Mouse (Mus musculus) monocyte, adult 5-6 weeks (primary cell): ENCODE measurements at regions not wholly inside any gene's neighbourhood (a gene's known extent, or its start where the extent isn't known, plus 50 kb on each side); places are given as distances from the start of the nearest gene placed in this dataset.

Source experiments
- ATAC-seq: fragments of 153-309, 156-312 bp; replicated peaks from 2 replicates; pipeline ENCODE4 v1.8.0; 2017; ENCODE audit warnings: mild to moderate bottlenecking; ENCODE audit not compliant: low TSS enrichment, insufficient number of reproducible peaks, severe bottlenecking, poor library complexity, low FRiP score

DNA sequence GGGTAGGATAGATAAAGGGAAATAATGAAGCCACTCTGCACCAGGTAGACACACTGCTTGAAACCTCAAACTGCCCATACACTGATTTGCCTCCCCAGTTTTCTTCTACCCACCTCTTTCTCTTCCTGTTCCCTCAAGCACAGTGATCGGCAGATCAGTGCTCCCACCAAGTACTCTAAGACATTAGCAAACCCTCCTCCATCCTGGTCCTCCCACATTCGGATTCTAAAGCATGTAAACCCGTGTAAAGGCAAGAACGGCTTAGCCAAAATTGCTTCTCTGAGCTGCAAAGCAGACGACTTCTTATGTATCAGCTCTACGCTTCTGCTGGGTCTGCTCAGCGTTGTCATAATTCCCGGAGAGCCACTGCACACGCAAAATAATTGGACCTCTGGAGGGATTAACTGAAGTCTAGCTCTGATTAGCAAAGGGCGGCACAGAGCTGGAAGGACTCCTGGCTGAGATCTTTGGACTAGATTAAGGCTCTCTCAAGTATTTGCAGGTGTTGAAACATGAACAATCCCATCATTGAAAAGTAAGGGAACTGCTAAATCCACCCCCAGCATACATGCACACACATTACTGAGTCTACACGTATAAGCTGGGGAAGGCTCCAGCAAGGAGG is 67.2 kb downstream of the Mtx3 start:
- ATAC-seq, result no peak

DNA sequence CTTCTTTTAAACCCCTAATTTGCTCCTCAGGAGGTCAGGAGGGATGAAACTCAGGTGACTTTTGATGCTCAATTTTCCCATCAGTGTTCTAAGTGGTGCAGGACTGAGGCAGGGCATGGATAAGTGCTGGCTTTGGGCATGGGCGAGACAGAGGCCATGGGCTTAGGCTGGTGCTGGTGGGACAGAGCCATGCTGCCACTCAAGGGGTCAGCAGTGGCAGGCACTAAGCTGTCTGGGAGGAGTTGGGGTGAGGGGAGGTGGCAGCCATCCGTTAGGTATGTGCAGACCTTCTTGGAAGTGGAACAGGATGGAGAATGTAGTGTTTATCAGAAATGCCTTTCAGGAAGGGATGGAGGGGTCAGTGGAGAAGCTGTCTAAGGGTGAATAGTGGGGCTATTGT is 68.1 kb downstream of the Mtx3 start:
- no peak for ATAC-seq

DNA sequence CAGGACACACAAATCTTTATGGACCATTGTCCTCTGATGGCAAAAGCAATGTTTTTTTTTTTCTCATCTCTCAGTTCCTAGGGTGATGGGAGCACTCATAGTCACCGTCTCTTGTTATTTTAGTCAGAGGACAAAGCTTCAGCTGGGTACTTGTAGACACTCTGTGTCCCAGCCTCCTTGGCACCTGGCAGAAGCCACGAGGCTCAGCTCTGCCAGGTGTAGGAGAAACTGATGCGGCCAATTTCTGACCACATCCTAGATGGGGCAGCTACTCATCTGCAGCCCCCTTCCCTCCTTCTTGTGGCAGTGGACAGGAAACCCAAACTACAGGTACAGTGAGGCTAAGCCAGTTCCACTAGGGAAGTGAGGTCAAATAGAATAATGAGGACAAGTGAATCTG is 70.1 kb downstream of the Mtx3 start:
- ATAC-seq, result no peak

DNA sequence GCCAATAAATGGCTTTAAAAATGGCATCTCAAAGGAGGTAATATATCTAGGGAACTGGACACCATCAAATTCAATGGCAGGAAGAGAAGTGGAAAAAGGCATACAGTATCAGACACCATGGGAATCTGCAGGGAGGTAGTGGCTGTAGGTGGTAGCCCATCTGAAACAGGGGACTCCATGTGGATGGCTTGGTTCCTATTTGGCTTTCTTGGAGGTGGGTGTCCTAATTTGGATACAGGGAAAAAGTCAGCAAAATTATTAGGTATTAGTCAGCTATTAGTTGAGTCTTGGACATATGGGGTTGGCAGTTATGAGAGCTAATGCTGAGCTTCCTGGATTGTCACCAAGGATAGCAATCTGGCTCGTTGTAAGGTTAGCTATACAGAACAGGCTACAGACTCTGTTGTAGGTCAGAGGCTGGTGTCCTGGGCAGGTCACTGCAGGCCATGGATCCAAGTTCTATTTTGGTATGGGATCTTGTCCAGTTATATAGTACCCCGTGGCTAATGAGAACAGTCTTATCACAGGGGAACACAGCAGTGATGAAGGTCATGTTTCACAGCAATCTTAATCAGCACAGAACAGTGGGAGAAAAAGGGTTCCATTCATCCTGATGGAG is 70.8 kb downstream of the Mtx3 start:
- no peak for ATAC-seq

DNA sequence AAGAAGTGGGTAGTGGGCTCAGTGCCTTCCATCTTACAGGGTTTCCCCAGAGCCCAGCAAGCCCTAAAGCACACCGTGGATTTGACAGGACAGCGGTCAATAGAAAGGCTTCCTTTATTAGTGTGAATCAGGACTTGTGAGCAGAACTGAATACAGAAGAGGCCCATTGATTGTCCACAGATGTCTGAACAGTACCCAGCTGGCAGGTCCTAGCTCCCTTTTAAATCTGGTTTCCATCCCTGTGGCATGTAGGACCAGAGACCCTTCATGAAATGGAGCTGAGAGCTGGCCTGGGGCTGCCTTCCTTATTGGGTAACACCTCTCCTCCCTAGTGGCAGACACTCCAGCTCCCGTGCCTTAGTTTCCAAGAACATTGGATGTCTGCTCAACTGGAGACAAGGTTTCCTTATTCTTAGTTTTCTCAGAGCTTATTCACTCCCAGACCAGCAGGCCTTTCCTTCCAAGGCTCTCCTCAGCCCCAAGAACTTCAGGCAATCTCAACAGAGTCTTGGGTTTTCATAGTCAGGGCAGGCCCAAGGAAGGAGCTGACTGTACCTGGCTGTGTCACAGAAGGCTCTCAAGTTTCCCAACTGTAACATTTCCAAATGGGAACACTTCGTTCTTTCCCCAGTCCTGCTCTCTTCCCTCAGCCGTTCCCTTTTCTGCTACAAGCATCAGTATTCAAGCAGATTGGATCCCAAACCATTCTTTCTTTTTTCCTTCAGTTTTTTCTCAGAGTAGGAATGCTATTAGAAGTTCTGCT is 71.6 kb downstream of the Mtx3 start:
- no peak for ATAC-seq

DNA sequence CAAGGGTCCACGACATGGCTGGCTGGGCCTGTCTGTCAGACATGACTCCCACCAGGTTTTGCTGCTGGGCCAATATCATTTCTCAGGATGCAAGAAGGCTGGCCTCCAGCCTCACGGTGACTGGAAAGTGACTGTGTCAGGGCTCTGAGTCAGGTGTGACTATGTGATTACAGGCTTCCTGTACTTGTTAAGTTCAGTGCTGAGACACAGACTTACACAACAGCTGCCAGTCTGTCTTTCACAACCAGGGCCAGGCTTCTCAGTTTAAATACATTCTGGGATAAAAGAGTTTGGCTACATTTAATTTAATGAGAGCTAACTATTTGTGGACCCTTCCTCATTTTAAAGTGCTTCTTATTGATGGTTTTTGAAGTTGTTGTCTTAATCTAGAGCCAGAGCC is 75.3 kb downstream of the Mtx3 start:
- ATAC-seq, result no peak

DNA sequence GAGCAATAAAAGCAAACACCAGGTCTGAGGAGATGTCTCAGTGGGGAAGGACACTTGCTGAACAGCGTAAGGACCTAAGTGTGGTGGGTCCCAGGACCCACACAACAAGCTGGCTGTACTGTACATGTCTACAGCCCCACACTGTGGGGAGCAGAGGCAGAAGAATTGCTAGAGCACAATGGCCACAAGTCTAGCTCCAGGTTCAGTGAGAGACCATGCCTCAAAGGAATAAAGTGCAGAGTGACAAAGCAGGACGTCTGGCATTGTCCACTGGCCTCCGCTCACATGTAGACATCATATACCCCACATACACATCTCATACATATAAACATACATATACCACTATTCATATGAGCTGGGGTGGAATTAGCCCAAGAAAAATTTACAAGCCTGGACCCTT is 77.4 kb downstream of the Mtx3 start:
- no peak for ATAC-seq

DNA sequence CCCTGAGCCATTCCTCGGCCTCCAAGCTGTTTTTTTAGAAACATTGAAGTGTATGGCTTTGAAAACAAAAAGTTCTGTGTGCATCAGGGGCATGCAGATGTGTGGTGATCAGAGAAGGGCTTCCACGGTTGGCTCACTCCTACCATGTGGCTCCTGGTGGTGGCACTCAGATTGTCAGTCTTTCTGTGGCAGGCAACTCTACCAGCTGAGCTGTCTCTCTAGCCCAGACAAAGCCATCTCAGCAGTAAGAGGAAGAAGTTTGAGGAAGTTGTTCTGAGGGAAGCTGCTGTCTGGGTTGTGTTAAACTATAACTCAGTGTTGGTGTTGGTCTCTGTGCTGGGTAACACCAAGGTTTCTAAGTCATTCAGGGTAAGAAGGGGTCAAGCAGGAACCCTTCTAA is 78.9 kb downstream of the Mtx3 start:
- peak; percentile 66 for ATAC-seq

DNA sequence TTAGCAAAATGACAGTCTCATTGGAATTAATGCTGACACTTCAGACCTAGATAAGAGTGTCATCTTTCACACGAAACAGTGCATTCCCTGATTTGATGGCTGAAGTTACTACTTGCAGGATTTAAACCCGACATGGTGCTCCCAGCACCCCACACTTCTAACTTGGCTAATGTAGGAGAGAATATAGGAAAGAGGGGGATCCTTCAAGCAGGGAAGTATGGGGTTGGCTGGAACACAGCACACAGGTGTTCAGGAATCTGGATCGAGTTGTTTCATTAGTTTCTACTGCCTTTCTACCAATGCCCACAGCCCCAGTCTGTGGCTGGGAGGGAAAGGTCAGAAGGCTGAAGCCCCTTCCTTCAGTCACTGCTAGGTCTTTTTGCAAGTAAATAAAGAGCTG is 79.5 kb downstream of the Mtx3 start:
- no peak for ATAC-seq

DNA sequence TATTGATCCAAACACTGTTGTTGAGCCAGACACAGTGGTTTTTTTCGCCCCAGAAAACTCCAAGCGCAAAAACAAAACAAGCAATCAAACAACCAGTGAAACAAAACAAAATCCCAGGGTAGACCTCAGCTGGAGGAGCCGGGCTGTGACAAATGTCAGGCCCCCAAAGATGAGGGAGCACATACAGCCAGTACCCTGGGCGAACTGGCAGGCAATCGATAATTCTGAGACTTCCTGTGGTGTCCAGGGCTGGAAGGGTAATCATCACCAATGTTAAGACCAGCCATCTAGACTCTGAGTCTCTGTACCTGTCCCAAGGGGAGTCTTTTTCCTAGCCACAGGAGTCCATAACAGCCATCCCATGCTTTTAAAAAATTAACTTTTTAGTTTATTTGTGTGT is 80.6 kb downstream of the Mtx3 start:
- no peak for ATAC-seq

DNA sequence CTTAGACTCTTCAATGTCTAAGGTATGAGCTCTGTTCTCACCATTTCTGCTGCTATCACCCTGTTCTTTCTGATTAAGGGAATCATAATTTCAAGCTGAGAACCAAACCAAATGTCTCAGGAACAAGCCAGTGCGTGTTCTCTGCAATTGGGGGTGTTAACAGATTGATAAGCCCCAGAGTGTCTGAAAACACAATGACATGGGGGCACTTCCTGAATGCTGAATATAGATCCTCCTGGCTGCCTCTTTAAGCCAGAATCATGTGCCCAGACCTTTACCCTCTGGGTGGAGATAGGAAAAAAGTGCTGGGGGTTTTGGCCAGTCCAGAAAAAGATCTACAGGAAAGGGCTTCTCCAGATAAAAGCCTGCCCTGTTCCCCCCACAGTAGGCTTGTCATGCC is 84.0 kb downstream of the Mtx3 start:
- no peak for ATAC-seq

DNA sequence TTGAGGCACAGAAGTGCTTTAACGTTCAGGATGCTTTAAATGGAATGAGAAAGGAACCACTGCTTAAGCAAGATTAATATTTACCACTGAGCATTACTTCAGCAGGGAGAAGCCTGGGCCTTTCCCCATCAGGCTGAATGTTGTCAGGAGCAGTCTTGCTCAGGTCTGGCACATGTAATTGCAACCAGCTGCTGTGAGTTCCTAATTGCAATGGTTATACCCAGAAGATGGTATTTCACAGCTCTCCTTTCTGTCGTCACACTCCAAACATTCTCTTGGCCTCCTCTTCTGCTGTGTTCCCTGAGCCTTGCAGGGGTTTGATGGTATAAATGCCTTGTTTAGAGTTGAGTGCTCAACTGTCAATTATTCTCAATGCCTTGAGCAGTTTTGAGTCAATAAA is 87.1 kb downstream of the Mtx3 start:
- ATAC-seq, result no peak

DNA sequence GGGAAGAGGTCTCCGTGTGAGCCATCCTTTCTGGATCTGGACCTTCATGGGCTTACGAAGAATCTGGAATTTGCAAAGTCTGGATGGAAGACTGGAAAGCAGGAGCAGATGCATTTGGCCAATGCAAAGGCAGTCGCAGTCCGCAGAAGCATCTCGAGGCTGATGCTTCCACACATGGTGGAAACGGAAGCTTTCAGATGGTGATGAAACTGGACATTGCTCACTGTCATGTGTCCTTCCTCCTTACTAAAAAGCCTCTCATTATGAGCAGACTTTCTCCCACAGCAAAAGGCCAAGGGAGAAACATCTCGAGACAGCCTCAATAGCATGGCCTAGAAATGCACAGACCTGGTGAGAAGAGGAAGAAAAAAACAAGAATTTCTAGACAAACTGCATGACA is 94.5 kb downstream of the Mtx3 start:
- ATAC-seq, result peak; percentile 54; the same call in 1 of the 2 replicates

DNA sequence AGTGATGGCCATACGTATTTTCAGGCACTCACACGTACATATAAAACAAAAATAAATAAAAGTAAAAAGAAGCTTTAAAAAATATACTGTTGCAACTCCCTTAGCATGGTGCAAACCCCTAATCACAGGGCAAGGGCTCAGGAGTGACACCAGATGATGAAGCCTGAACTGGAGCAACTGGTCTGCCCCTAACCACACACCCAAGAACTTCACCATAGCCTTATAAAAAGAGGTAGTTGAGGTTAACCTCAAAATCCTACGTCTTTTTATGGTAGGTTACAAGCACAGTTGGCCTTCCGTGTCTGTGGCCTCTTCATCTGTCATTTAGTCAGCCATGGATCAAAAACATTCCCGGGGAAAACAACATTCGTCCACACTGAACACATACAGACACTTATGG is 96.0 kb downstream of the Mtx3 start:
- ATAC-seq, result peak; percentile 66

DNA sequence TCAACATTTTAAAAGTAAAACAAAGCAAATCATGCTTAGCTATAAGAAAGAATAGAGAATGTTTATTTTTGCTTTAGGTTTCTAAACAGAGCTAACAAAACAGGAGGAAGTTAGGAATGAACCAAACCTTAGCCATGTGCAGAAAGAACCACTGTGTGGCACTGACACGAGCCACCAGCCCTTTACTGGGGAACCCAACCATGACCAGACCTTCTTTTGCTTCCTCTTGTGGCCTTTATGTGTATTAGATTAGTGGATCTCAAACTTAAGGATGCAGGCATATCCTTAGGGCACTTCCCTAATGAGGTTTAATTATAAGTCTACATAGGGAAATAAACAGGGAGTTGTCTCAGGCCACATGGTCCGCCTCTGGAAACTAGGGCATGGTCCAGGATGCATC is 104.0 kb downstream of the Mtx3 start:
- no peak for ATAC-seq

DNA sequence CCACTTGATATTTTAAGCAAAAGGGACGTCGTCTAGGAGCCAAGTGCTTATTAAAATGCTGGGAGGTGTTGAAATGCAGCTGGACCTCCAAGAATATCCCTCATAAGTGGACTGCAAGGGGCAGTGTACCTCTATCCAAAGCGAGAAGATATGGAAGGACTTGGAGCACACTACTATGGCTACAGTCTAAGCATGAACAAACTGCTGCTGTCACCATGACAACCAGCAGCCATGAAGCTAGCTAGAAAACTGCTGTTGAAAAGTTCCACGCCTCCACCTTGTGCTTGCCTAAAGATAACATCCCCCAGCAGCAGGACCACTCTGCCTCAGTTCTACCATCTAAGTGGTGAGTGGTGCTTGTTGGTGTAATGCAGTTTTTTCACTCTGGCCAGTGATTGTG is 115.5 kb downstream of the Mtx3 start:
- ATAC-seq, result no peak

DNA sequence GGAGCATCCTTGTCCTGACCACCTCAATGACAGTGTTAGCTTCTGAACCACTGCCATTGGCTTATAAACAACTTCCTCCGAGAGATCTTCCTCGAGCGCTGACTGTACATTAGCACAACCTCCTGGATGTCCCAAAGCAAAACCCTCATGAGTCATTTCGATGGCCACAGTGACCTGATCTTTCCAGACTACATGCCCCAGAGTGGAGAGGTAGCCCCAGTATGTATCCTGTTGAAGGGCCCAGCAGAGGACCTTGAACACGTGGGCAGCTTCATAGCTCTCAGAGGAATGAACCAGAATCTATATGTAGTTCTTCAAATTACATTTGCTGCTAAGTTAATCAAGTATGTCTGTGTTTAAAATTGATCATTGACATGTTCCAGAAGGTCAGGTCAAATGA is 118.1 kb downstream of the Mtx3 start:
- ATAC-seq, result no peak

DNA sequence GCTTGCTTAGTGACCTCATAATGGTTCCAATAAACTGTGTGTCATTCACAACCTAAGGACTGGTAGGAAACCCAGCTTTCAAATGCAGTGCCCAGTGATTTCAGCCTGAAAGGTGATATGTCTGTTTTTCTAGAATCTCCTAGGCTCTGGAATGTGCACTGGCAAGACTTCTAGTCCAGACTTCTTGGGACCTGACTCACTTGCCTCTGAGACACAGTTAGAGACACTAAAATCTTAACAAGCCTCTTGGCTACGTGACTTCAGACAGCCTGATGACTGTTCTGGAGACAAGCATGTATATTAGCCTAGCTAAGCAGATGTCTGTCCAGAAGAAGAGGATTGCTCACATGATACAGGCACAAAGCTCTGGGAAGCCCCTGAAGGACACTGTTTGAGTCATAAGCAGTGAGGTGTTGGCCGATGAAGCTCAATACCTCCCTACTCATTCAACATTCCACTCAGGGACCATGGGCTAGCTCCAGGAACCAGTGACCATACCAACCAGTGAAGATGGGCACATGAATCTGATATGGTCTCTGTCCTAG is 118.9 kb downstream of the Mtx3 start:
- ATAC-seq, result no peak

DNA sequence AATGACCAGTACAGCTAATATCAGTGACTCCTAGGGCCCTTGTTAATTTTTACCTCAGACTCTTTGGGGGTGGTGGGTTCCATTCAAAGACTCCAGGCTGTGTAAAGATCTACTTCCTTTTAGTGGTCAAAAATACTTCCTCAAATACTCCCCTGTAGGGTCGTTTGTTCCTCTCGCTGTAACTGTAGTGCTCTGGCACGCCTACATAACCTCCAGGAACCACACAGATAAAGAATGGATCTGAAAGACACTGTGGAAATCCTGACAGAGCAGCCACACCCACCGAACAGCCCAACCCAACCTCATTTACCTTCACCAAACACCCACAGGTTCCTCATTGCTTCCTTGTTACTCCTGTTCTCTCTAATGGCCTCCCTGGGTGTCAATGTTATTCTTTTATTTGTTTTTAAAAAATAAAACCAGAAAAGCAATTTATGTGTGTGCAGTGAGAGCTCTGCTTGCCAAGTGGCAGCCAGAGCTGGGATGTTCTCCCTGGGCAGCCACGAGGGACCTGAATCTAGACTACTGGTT is 119.7 kb downstream of the Mtx3 start:
- ATAC-seq, result 0 out of 2 replicates have a peak, but pooled peaks have one; percentile 25
